Mouse (Mus musculus): ENCODE results near the gene Bnc1.
A peak's percentile ranks its signal among the peaks of the same experiment; 100 is the strongest.

The Bnc1 gene

GRCm38 (mm10) chr7:81950499-81950898 lies 41.6 kb downstream of the Bnc1 start:
- DNase-seq (ENCODE audit: low read depth, low spot score), result no peak

GRCm38 (mm10) chr7:81945398-81945797 lies 46.7 kb downstream of the Bnc1 start:
- DNase-seq (ENCODE audit: low read depth, low spot score), result no peak
- Histone ChIP-seq H3K27me3 (ENCODE audit: control insufficient read depth, insufficient read depth, low read length, poor library complexity, severe bottlenecking) (0 out of 2 replicates have a peak, but pooled peaks cover 2% of the 10 kb centered on the region), H3K36me3 (ENCODE audit: control insufficient read depth, insufficient read depth, low read length, poor library complexity, severe bottlenecking) (no peaks in the 10 kb centered on the region)

More at GRCm38 (mm10) chr7:81950499-81950898, 41.6 kb downstream of the Bnc1 start:
- H3K27me3 ChIP-seq (ENCODE audit: control insufficient read depth, insufficient read depth, low read length, poor library complexity, severe bottlenecking), result 0 out of 2 replicates have a peak, but pooled peaks cover 2% of the 10 kb centered on the region
- H3K36me3 ChIP-seq (ENCODE audit: control insufficient read depth, insufficient read depth, low read length, poor library complexity, severe bottlenecking), result no peaks in the 10 kb centered on the region

- Histone ChIP-seq H3K27me3 (ENCODE audit: control insufficient read depth, insufficient read depth, low read length, poor library complexity, severe bottlenecking) (peaks cover 6% of the 10 kb centered on the region), H3K36me3 (ENCODE audit: control insufficient read depth, insufficient read depth, low read length, poor library complexity, severe bottlenecking) (no peaks in the 10 kb centered on the region)
- peak; percentile 11 for DNase-seq (ENCODE audit: low read depth, low spot score)
Measured at GRCm38 (mm10) chr7:81934806-81935205, 57.3 kb downstream of the Bnc1 start.

GRCm38 (mm10) chr7:81934267-81934745 lies 57.8 kb downstream of the Bnc1 start, which contains the start of gene Hdgfl3:
TSS of gene Hdgfl3 (minus strand) at chr7:81934473.
- Histone ChIP-seq H3K27me3 (ENCODE audit: control insufficient read depth, insufficient read depth, low read length, poor library complexity, severe bottlenecking) (peaks cover 6% of the 10 kb centered on the region), H3K36me3 (ENCODE audit: control insufficient read depth, insufficient read depth, low read length, poor library complexity, severe bottlenecking) (no peaks in the 10 kb centered on the region)
- peak; percentile 36 for DNase-seq (ENCODE audit: low read depth, low spot score)

GRCm38 (mm10) chr7:81933601-81934266 lies 58.4 kb downstream of the Bnc1 start:
- peaks cover 6% of the 10 kb centered on the region for H3K27me3 ChIP-seq (ENCODE audit: control insufficient read depth, insufficient read depth, low read length, poor library complexity, severe bottlenecking)
- H3K36me3 ChIP-seq (ENCODE audit: control insufficient read depth, insufficient read depth, low read length, poor library complexity, severe bottlenecking), result no peaks in the 10 kb centered on the region
- DNase-seq (ENCODE audit: low read depth, low spot score), result peak; percentile 31

- Histone ChIP-seq H3K27me3 (ENCODE audit: control insufficient read depth, insufficient read depth, low read length, poor library complexity, severe bottlenecking) (peaks cover 6% of the 10 kb centered on the region), H3K36me3 (ENCODE audit: control insufficient read depth, insufficient read depth, low read length, poor library complexity, severe bottlenecking) (no peaks in the 10 kb centered on the region)
- peak; percentile 11 for DNase-seq (ENCODE audit: low read depth, low spot score)
Measured at GRCm38 (mm10) chr7:81933061-81933600, 59.0 kb downstream of the Bnc1 start.

GRCm38 (mm10) chr7:81932521-81933045 lies 59.5 kb downstream of the Bnc1 start:
- DNase-seq (ENCODE audit: low read depth, low spot score), result peak; percentile 23
- H3K36me3 ChIP-seq (ENCODE audit: control insufficient read depth, insufficient read depth, low read length, poor library complexity, severe bottlenecking), result no peaks in the 10 kb centered on the region
- peaks cover 6% of the 10 kb centered on the region for H3K27me3 ChIP-seq (ENCODE audit: control insufficient read depth, insufficient read depth, low read length, poor library complexity, severe bottlenecking)

GRCm38 (mm10) chr7:81928998-81929397 lies 63.1 kb downstream of the Bnc1 start:
- Histone ChIP-seq H3K36me3 (ENCODE audit: control insufficient read depth, insufficient read depth, low read length, poor library complexity, severe bottlenecking) (no peaks in the 10 kb centered on the region), H3K27me3 (ENCODE audit: control insufficient read depth, insufficient read depth, low read length, poor library complexity, severe bottlenecking) (peaks cover 5% of the 10 kb centered on the region)
- no peak for DNase-seq (ENCODE audit: low read depth, low spot score)

- DNase-seq (ENCODE audit: low read depth, low spot score), result peak; percentile 76
- H3K36me3 ChIP-seq (ENCODE audit: control insufficient read depth, insufficient read depth, low read length, poor library complexity, severe bottlenecking), result no peaks in the 10 kb centered on the region
Measured at GRCm38 (mm10) chr7:81921379-81921952, 70.6 kb downstream of the Bnc1 start.

GRCm38 (mm10) chr7:81920314-81920713 lies 71.8 kb downstream of the Bnc1 start:
- no peaks in the 10 kb centered on the region for H3K27me3 ChIP-seq (ENCODE audit: control insufficient read depth, insufficient read depth, low read length, poor library complexity, severe bottlenecking)
- DNase-seq (ENCODE audit: low read depth, low spot score), result no peak
- H3K36me3 ChIP-seq (ENCODE audit: control insufficient read depth, insufficient read depth, low read length, poor library complexity, severe bottlenecking), result no peaks in the 10 kb centered on the region

More at GRCm38 (mm10) chr7:81921379-81921952, 70.6 kb downstream of the Bnc1 start:
- H3K27me3 ChIP-seq (ENCODE audit: control insufficient read depth, insufficient read depth, low read length, poor library complexity, severe bottlenecking), result no peaks in the 10 kb centered on the region

GRCm38 (mm10) chr7:81918316-81918715 lies 73.8 kb downstream of the Bnc1 start:
- Histone ChIP-seq H3K27me3 (ENCODE audit: control insufficient read depth, insufficient read depth, low read length, poor library complexity, severe bottlenecking) (no peaks in the 10 kb centered on the region), H3K36me3 (ENCODE audit: control insufficient read depth, insufficient read depth, low read length, poor library complexity, severe bottlenecking) (no peaks in the 10 kb centered on the region)
- no peak for DNase-seq (ENCODE audit: low read depth, low spot score)

All from splenic B cell, adult 2 months (primary cell).